Mouse (Mus musculus) cerebellum, adult 11 months (tissue): ENCODE measurements at regions not wholly inside any gene's neighbourhood (a gene's known extent, or its start where the extent isn't known, plus 50 kb on each side); places are given as distances from the start of the nearest gene placed in this dataset.

Experiments
- DNase-seq: peaks from one replicate; pipeline ENCODE4 v3.0.0; 2022

DNA sequence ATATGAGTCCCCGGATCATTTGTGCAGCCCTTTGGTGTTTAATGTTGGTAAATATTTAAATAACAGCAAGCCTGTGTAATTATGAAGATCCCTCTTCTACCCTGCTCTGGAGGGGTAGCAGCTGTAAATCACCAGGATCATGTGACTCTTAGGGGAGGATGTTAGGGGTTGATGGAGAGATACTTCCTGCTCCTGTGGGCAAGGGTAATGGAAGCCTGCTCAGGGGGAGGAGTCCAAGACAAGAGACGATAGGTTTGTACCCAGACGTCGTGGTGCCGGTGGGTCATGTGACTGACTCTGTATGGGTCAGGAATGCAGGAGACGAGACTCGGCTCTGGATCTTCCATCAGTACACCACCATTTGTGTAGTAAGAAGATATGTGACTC, 166.7 kb downstream of the Cdh26 start:
- DNase-seq, result no peak

DNA sequence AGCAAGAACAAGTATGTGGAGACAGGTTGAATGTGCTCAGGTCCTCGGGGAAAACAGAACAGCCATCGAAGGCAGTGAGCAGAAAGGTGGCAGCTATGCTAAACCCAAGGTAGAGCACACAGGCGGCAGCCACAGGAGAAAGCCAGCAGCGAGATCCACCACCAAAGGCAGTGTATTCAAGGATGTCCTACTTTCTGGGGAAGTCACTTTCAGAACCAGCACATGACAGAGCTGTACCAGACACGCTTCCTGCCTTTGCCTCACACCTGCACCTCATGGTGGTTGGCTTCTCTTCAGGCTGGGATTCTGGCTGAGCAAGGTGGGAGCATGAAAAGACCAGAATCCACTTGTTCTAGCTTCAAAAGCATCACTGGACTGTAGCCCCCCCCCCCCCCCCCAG, 168.0 kb downstream of the Cdh26 start:
- DNase-seq, result no peak

DNA sequence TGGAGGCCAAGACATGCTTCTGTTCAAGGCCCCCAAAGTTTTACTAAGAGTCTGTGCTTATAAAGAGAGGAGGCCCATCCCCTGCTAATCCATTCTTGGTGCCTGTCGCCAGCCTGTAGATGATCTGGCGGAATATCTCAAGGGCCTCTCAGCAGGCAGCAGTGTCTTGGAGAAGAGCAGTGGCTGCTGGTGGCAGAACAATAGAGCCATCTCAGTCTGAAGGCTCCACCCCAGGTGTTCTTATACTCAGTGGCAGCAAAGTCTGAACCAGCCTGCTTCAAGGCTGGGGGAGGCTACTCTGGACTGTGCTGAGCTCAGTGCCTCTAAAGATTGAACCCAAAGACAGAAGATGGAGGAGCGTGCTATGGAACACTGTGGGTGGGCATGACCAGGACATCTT, 168.5 kb downstream of the Cdh26 start:
- no peak for DNase-seq

- no peak for DNase-seq
These were observed 173.1 kb downstream of the Cdh26 start for GRCm38 (mm10) chr2:178603443-178603842.

- DNase-seq, result no peak
These were observed 176.4 kb downstream of the Cdh26 start for GRCm38 (mm10) chr2:178606733-178607132.

GRCm38 (mm10) chr2:178610211-178610975, 180.1 kb downstream of the Cdh26 start:
- DNase-seq, result no peak

DNA sequence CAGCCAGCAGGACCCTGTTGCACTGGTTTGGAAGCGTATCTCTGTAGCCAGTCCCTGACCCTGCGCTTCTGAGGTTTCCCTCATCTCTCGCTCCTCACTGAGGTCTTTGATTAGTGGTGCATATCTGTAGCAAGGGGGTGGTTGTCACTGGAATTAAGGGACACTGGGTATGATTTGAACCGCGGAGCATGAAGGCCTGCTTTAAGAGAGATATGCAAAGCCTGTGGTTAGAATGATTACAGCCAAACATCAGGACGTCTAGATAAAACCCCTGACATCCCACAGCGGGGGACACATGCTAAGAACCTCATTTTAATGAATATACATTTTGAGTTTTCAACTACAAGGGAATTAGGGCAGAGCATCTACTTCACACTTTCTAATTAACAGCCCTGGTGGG, 184.4 kb downstream of the Cdh26 start:
- DNase-seq, result no peak

GRCm38 (mm10) chr2:178622801-178623200, 192.5 kb downstream of the Cdh26 start:
- DNase-seq, result no peak

- no peak for DNase-seq
These were observed 194.1 kb downstream of the Cdh26 start for GRCm38 (mm10) chr2:178624475-178624874.

DNA sequence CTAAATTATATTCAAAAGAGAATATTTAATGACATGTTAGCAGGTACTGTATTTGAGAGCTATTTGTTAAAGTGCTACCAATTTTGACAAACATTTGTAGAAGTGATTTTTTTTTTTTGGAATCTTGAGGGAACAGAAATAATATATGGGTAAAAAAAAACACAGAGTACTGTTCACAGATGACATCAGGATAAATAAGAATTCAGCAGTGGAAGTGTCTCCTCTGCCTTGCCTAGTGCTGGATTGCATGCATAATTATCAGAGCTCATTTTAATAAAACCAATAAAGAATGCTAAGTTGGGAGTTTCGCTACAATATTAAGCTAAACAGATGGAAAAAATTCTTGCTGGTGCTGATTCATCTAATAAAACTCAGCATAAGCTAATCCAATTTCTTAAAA, 194.6 kb downstream of the Cdh26 start:
- DNase-seq, result no peak

GRCm38 (mm10) chr2:178629756-178630155, 199.4 kb downstream of the Cdh26 start:
- peak; percentile 14 for DNase-seq

- DNase-seq, result no peak
These were observed 200.2 kb downstream of the Cdh26 start for GRCm38 (mm10) chr2:178630511-178630910.

GRCm38 (mm10) chr2:178631336-178631735, 201.0 kb downstream of the Cdh26 start:
- no peak for DNase-seq

- DNase-seq, result no peak
These were observed 201.6 kb downstream of the Cdh26 start for GRCm38 (mm10) chr2:178631966-178632365.

- no peak for DNase-seq
These were observed 202.7 kb downstream of the Cdh26 start for GRCm38 (mm10) chr2:178632831-178633585.

GRCm38 (mm10) chr2:178634116-178634515, 203.8 kb downstream of the Cdh26 start:
- no peak for DNase-seq

- no peak for DNase-seq
These were observed 205.4 kb downstream of the Cdh26 start for GRCm38 (mm10) chr2:178635685-178636084.

DNA sequence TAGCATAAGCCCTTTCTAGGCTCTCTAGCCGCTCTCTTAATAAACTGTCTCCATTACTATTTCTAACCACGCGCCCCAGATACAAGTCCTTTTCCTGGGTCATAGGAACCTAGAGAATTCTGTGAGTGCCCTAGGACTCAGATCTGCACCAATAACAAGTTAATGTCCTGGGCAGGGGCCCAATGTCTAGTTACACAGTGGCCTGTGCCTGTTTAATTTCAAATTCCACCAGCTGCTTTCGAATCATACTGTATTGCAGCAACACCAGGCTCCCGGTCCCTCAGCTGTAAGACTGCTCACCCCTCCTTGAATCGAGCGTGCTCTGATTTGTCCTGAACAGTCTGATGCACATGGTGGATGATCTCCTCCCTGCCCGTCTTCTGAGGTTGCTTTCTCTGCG, 206.6 kb downstream of the Cdh26 start:
- no peak for DNase-seq

- no peak for DNase-seq
These were observed 212.1 kb downstream of the Cdh26 start for GRCm38 (mm10) chr2:178642137-178643052.

DNA sequence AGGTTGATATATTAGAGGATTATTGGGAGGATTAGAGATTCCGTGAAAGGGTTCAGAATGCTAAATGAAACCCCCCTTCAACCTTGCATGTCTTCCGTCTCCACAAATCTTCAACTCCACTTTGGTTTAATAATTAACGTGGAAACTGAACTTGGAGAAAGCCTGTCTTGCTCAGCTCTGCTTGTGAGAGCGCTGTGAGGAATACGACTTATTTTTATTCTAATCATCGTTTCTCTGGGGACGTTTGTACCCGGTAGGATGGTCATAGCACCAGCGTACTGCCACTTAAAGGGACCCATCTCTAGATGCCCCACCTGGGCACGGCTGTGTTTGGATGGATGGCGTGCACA, 212.7 kb downstream of the Cdh26 start:
- DNase-seq, result no peak

GRCm38 (mm10) chr2:178643841-178644240, 213.5 kb downstream of the Cdh26 start:
- no peak for DNase-seq

- DNase-seq, result no peak
These were observed 229.7 kb downstream of the Cdh26 start for GRCm38 (mm10) chr2:178660071-178660470.

DNA sequence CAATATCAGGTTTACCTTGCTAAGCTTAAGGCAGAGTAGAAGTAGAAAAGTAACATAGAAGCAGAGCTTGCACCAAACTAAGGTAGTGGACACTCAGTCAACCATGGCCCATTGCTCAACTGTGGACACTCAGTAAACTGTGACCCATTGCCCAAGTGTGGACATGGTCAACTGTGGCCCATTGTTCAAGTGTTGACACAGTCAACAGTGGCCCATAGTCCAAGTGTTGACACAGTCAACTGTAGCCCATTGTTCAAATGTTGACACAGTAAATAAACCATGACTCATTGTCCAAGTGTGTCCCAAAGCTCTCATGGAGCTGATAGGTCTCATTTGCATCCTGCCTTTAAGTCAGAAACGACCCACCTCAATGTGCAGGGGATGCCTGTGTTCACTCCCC, 232.1 kb downstream of the Cdh26 start:
- DNase-seq, result no peak
